Mouse (Mus musculus) mouse trophoblast stem cell (cell line): ENCODE data around the gene Gm21767.
"Not testable (repeated sequence)": the region's sequence is repeated elsewhere in the genome, so short reads cannot be mapped to it uniquely, and the experiment has no call there.

Experiments
- in situ Hi-C, 2 experiments: fragments of 300-500 bp; cut with MseI, MboI; formaldehyde crosslinking; loops; 2 replicates in 1 of 2; 3 replicates in 1 of 2; pipeline ENCODE4 v1.15.1; 2025

Gm21767 gene

GRCm38 (mm10) chrY:13941438-13941837 is at the start of gene Gm21767:
Gene Gm21767 (plus strand): TSS chrY:13941738.
- in situ Hi-C loops, result not testable (repeated sequence)
